Mouse (Mus musculus) kidney, adult 9 months (tissue): Measurements from ENCODE around the gene Haus2.
"Not testable (repeated sequence)": the region's sequence is repeated elsewhere in the genome, so short reads cannot be mapped to it uniquely, and the experiment has no call there.

Experiments used
- DNase-seq: peaks from one replicate; pipeline ENCODE4 v3.0.0; 2022

Haus2 gene

DNA sequence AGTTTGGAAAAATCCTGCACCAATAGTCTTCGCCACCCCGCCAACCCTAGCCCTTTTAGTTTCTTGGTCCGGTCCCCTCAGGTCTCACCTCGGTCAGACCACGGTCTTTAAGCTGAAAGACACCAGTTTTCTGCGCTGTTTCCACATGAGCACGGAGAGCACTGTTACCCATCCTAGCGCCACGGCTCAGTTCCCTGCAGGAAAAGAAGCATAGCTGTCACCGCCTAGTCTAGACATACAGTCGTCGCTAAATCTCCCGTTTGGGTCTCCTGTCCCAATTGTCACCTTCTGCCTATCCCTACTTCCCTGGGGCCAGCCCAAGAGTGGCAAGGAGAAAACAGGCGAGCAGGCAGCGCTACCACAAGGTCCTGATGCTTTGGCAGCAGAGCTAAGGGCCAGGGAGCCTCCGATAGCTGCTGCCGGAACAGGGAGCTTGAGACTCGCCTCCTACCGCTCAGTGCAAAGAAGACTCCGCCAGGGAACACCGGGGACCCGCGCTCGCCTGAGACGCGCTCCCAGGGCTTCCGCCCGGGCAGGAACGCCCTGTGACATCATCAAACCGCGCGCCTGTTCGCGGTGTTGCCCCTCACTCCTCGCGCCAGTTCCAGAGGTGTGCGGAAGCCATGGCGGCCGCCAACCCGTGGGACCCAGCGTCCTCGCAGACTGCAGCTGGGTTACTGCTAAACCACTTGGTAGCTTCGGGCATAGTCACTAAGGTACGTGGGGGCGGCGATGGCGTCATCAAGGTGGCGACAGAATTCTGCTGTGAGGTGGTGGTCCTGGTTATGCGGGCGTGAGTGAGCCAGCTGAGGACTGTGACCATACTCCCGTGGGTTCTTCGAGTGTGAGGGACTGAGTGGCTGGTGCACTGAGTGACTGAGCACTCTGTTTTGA lies at the start of gene Haus2, which contains the start of gene Lrrc57:
Haus2 (plus strand) TSS at position 554 of the 894 bp plus-strand sequence.
Lrrc57 (minus strand) TSS at position 691 of the 894 bp plus-strand sequence.
- peak; percentile 85 for DNase-seq

DNA sequence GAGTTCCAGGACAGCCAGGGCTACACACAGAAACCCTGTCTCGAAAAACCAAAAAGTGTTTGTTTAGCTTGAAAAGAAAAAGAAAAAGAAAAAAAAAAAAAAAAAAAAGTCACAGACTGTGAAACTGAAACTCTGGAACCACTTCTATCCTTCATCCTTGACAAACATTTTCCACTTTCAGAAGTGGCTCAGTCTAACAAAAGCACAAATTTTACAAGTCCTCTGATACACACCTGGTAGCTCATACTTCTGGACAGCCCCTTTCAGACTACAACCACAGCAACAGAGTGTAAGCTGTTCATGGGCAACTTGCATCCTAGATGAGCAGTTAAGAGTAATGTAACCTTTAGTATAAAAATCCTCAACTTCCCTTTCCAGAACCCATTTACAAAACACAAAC lies 47.7 kb upstream of the Haus2 start:
- no peak for DNase-seq

DNA sequence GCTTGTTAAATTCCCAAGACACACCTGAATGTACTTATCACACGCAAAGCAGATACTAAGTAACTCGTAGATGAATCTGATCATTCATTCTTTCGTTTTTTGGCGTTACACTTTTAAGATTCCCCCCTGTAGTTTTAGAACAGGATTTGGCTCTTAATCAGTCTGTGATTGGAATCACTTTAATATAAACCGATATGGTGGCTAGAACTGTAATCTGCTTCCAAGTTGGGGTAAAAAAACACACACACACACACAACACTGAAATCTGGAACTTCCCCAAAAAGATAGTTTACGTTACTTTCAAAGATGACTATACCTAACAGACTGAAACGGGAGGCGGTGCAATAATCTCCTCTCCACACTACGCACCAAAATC lies 46.3 kb upstream of the Haus2 start:
- no peak for DNase-seq

- peak; percentile 93 for DNase-seq
Observed at GRCm38 (mm10) chr2:120563235-120563990, 45.8 kb upstream of the Haus2 start, which contains the start of gene Zfp106. Zfp106 (minus strand) TSS chr2:120563843.

DNA sequence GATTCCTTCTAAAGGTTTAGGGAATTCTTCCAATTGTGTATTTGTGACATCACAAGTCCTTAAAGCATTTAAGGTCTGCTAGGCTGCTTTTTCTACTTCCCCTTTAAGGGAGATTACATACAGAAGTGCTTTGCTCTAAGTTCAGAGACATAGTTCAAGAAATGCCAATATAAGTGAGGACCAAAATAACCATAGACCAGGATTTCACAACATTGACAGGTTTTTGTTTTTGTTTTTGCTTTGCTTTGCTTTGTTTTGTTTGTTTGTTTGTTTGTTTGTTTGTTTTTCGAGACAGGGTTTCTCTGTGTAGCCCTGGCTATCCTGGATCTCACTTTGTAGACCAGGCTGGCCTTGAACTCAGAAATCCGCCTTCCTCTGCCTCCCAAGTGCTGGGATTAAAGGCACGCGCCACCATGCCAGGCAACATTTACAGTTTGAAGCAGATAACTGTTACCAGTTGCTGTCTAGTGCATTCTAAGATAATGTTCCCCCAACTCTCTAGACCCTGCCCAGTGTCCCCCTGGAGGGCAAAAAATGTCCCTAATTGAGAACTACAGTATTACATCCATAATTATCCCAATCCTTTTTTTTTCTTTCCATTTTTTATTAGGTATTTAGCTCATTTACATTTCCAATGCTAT lies 44.5 kb upstream of the Haus2 start:
- DNase-seq = not testable (repeated sequence)

- no peak for DNase-seq
Observed at GRCm38 (mm10) chr2:120565363-120565762, 43.8 kb upstream of the Haus2 start.

DNA sequence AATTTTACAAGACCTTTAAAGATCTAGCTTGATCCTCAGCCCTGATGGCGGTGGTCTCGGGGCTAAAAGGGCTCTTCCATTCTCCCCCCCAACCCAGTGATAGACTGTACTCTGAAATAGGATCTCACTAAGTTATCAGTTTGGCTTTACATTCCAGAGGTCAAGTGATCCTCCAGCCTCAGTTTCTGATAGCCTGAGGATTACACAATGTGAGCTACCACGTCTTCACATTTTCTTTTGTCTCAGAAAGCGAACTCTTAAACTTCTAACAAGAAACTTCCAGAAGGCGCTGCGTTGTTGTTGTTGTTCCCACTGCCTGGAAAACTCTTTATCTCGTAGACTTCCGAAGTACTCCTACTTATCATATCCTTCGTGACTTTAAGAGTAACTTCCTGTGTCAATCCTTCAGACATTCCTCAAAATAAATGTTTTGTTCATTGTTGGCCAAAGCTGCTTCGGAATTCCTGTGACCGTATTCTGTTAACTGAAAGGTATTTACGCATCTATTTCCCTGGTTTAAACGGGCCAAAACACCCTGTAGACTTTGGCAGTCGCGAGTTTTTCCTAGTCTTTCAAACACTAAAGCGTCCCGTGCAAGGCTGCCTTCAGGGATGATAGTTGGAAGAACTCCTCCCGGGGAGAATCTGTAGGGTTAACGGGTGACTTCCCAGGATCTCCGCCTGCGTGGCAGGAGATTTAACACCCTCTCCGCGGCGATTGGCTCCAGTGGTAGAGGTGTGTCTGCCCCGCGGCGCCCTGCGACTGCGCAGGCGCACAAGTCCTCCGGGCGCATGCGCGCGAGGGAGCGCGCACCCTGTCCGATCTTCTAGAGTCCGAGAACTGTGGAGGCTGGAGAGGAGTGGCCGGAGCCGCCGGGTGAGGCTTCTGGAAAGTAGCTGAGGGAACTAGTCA lies 42.0 kb upstream of the Haus2 start, which contains the start of gene Snap23:
Snap23 (plus strand) TSS at position 786 of the 912 bp plus-strand sequence.
- DNase-seq = peak; percentile 98

- DNase-seq = no peak
Observed at GRCm38 (mm10) chr2:120567798-120568320, 41.3 kb upstream of the Haus2 start.

- DNase-seq = peak; percentile 85
Observed at GRCm38 (mm10) chr2:120571081-120571480, 38.1 kb upstream of the Haus2 start.

DNA sequence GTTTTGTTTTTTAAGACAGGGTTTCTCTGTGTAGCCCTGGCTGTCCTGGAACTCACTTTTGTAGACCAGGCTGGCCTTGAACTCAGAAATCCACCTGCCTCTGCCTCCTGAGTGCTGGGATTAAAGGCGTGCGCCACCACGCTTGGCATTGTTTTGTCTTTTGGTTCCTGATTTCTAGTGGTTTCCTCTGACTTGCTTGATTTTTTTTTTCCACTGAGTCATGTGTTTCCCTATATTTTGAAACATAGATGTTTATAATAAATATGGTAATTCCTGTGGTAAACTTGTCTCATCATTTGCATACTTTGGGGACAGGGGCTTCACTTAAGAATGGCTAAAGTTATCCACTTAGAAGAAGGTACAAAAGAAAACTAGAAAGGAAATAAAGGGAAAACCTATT lies 37.0 kb upstream of the Haus2 start:
- DNase-seq = not testable (repeated sequence)

DNA sequence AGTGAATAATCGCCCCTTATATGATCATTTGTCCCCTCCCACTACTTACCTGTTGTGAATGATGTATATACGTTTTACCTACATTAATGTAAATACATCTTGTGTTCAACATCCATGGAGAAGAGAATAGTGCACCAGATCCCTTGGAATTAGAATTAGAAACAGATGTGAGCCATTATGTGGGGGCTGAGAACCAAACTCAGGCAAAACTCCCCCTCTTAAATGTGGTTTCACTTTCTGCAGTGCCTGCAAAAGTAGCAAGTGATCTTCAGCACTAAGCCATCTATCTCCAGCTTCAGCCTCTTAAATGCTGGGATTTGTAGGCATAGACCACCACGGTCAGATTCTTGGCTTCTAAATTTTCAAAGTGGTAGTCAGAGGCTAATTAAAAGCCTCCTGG lies 34.1 kb upstream of the Haus2 start:
- no peak for DNase-seq

DNA sequence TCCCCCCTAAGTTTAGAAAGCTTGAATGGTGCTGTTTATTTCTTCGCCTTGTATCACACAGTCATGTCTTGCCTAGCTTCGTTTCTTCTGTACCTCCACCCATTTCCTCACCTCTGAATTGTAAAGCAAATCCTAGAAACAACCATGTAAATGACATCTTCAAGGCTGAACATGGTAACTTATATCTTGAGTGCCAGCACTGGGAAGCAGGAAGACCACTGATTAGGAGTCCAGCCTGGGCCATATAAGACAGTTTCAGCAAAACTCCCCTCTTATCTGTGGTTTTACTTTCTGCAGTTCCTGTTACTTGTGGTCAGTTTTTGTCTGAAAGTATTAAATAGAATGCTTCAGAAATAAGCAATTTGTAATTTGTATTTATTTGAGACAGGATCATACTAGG lies 33.2 kb upstream of the Haus2 start:
- DNase-seq = no peak

DNA sequence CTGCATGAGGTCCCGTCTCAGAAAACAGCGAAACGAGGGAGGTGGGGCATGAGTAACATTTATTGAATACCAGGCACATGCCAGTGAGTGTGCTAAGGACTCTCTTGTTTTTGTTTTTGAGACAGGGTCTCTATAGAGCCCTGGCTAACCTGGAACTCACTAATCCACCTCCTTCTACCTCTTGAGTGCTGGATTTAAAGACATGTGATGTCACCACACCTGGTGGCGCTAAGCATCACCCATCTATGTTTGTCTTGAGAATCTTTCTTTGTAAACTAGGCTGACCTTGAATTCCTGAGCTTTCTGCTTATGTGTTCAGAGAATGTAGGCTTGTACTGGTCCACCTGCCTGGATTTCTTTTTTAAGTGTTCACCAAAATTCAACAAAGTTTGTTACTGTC lies 31.4 kb upstream of the Haus2 start:
- no peak for DNase-seq

- DNase-seq = peak; percentile 24
Observed at GRCm38 (mm10) chr2:120578286-120578685, 30.9 kb upstream of the Haus2 start.

GRCm38 (mm10) chr2:120589759-120590158 lies 19.4 kb upstream of the Haus2 start:
- DNase-seq = no peak

GRCm38 (mm10) chr2:120592227-120592626 lies 17.0 kb upstream of the Haus2 start:
- no peak for DNase-seq

GRCm38 (mm10) chr2:120597734-120598133 lies 11.4 kb upstream of the Haus2 start:
- no peak for DNase-seq

DNA sequence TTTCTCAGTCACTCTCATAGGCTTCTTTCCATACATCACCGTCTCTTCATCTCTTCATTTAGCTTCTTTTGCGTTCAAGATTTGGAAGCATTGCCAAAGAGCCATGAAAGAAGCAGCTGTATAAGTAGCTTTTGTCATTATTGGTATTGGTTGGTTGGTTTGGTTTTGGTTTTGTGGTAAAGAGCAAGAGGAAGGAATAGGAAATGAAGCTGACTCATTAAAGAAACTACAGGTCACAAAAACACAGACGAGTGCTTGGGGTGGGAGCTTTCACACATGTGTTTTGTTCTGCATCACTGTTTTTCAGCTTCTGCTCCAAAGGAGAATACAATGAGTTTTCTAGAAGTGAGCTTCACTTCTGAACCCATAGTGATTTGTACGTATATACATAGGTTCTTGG lies 9.7 kb upstream of the Haus2 start:
- DNase-seq = no peak

GRCm38 (mm10) chr2:120606021-120606690 lies 3.0 kb upstream of the Haus2 start:
- no peak for DNase-seq

- no peak for DNase-seq
Observed at GRCm38 (mm10) chr2:120616279-120617163, 7.3 kb downstream of the Haus2 start.
